Mouse (Mus musculus) urinary bladder, adult 18-20 months (tissue): ENCODE results near the gene AV320801.
"Not testable (repeated sequence)": the region's sequence is repeated elsewhere in the genome, so short reads cannot be mapped to it uniquely, and the experiment has no call there.

Source experiments
- DNase-seq, 2 experiments: peaks; one replicate each; pipeline ENCODE4 v3.0.0; 2022; ENCODE audit warnings: low spot score in 2 of 2, mixed read lengths in 2 of 2

The AV320801 gene

DNA sequence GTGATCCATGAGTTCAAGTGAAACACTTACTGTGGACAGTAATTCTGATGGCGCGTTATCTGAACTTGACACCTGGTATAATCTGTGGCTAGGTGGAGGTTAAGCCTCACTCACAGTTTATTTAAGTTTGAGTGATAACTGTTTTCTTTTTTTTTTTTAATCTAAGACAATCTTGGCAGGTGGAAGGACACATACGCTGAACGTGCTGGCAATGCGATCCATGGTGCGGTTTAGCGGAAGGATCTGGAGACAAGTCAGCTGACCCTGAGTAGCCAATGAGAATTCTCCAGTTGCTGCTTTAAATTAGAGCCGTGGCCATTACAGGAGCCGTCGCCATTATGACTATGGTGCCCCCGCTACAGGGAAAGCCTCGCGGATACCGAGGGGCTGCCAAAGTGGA, at the start of gene AV320801:
AV320801 (plus strand) TSS at position 301 of the 400 bp plus-strand sequence.
- DNase-seq: not testable (repeated sequence)

DNA sequence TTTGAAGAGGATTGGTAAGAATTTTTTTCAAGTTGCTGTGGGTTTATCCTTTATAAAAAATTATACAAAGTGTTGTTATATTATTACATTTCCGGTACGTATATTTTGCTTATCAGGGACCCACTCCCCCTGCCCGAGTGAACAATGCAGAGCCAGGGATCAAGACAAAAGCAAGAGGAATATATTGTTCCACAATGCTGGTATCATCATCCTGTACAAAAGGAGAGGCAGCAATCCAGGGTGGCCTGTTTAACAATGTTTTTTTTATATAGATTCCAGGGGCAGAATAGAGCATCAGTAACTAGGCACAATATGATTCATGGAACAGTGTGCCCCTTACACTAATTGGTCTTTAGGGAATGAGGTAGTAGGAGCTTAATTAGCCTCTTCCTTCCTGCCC, 30.2 kb upstream of the AV320801 start:
- not testable (repeated sequence) for DNase-seq

DNA sequence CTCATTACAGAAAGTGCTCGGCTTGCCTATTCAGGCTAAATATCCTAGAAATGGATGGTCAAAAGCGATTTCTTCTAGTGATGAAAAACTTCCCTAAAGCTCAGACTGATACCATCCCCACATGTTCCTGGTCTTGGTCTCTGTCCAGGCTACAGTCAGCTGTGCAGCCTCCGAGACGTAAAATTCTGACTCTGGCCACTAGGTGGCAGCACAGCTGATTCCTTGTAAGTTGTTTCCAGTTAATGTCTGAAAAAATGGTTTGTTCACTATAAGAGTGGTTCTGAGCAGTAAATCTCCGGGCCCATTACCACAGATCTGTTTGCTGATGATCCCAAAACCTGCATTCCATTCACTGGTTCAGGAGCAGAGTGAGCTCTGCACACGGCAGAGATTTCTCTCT, 12.5 kb upstream of the AV320801 start:
- DNase-seq: not testable (repeated sequence)

DNA sequence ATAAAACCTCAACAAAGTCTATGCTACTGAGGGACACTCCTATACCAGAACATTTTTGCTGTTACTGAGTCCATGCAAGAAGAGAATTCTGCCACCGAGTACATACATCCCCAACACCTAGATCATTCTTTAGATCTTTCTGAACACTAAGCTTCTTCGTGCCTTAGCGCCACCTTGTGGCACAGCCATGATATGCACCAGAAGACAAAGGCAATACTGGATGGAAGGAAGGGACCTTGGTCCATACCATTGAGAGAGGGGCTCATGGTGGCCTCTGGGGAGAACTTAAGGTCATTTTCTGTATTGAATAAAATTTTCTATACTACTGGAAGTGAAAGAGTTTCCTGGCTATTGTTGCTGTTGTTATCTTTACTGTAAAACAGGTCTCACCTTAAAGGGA, 11.2 kb upstream of the AV320801 start:
- DNase-seq: not testable (repeated sequence)
